Mouse (Mus musculus) kidney, postnatal 0 days (tissue): ENCODE data around the gene Cers6. TPM values are rescaled to one million over a fixed set of nuclear protein-coding genes. Genes with fewer than 3 reads are reported as not detected.

Experiments
- ATAC-seq: fragments of 200-750 bp; cut with Nextera tagmentation; replicated peaks from 2 replicates; pipeline ENCODE4 v1.8.0; 2017; ENCODE audit warnings: low read depth, moderate number of reproducible peaks, moderate TSS enrichment, moderate library complexity; ENCODE audit not compliant: low FRiP score
- DNase-seq: peaks from one replicate; pipeline ENCODE4 v3.0.0-alpha.2; 2016; ENCODE audit warnings: low spot score
- H3K27ac ChIP-seq: fragments of 300-500 bp; sonication (generic); 2 replicates; pipeline ENCODE4 v1.5.1; 2014; ENCODE audit warnings: mild to moderate bottlenecking
- H3K27me3 ChIP-seq: fragments of 300-500 bp; sonication (generic); 2 replicates; pipeline ENCODE4 v1.6.1; 2014; ENCODE audit warnings: low read length, mixed read lengths; ENCODE audit not compliant: insufficient read depth
- H3K36me3 ChIP-seq: fragments of 300-500 bp; sonication (generic); 2 replicates; pipeline ENCODE4 v1.6.1; 2014; ENCODE audit warnings: low read length, mixed read lengths; ENCODE audit not compliant: insufficient read depth
- H3K4me1 ChIP-seq: fragments of 300-500 bp; sonication (generic); replicated peaks from 2 replicates; pipeline ENCODE4 v1.6.1; 2014; ENCODE audit warnings: antibody characterized with exemption, low read length, mixed read lengths; ENCODE audit not compliant: insufficient read depth
- H3K4me2 ChIP-seq: fragments of 300-500 bp; sonication (generic); 2 replicates; pipeline ENCODE4 v1.6.1; 2014; ENCODE audit warnings: mild to moderate bottlenecking, low read length, moderate library complexity, mixed read lengths
- H3K4me3 ChIP-seq: fragments of 300-500 bp; sonication (generic); replicated peaks from 2 replicates; pipeline ENCODE4 v1.5.1; 2014; ENCODE audit warnings: low read depth, low read length
- H3K9ac ChIP-seq: fragments of 300-500 bp; sonication (generic); 2 replicates; pipeline ENCODE4 v1.6.1; 2014; ENCODE audit warnings: low read depth, low read length
- H3K9me3 ChIP-seq: fragments of 300-500 bp; sonication (generic); replicated peaks from 2 replicates; pipeline ENCODE4 v1.6.1; 2016; ENCODE audit warnings: low read length, inconsistent platforms, mixed read lengths
- CTCF ChIP-seq: IDR thresholded peaks from 2 replicates; pipeline ENCODE4 v1.5.1; 2016; ENCODE audit warnings: antibody characterized with exemption, low read depth, mild to moderate bottlenecking, moderate library complexity
- WGBS: fragments of 180-500 bp; shearing (Covaris S2); extraction: QIAGEN DNeasy Blood & Tissue Kit; methylation state at CpG from one replicate; pipeline ENCODE4 v1.1.7; 2014; 5-methylcytosine and 5-hydroxymethylcytosine counted together
- polyA plus RNA-seq: library from polyadenylated mRNA; unstranded; fragments of >200 nt; fragmentation: Nextera tagmentation; extraction: Ambion mirVana; gene quantifications from 2 replicates; pipeline ENCODE4 v1.2.1, GENCODE M21; 2015

Cers6 gene
- polyA plus RNA-seq, 1 experiment from 2014 or later = 18.3 TPM

GRCm38 (mm10) chr2:69128921-69129395 lies 267.7 kb downstream of the Cers6 start:
- H3K27ac ChIP-seq = peak overlapping the region; percentile 90

GRCm38 (mm10) chr2:69129425-69130210 lies 268.4 kb downstream of the Cers6 start:
- peak overlapping the region; percentile 90 for H3K27ac ChIP-seq
- H3K4me1 ChIP-seq = peaks cover 14% of the 10 kb centered on the region; the same call in 1 of the 2 replicates
- H3K9me3 ChIP-seq = no peaks in the 10 kb centered on the region
- DNase-seq (peak; percentile 78), ATAC-seq (peak; percentile 23; the same call in 1 of the 2 replicates)
- no peak for TF ChIP-seq CTCF
- WGBS = 28% methylated on average over 7 of the region's 7 CpGs
- H3K27me3 ChIP-seq = no peaks in the 10 kb centered on the region
- H3K36me3 ChIP-seq = no peaks in the 10 kb centered on the region
- no peak overlapping the region for H3K4me2 ChIP-seq
- no peak overlapping the region for H3K9ac ChIP-seq
- H3K4me3 ChIP-seq = no peak overlapping the region

More at GRCm38 (mm10) chr2:69128921-69129395, 267.7 kb downstream of the Cers6 start:
- peak; percentile 92 for DNase-seq
- Histone ChIP-seq H3K36me3 (no peaks in the 10 kb centered on the region), H3K27me3 (no peaks in the 10 kb centered on the region), H3K4me1 (peaks cover 14% of the 10 kb centered on the region; the same call in 1 of the 2 replicates), H3K4me3 (no peak overlapping the region), H3K9ac (no peak overlapping the region), H3K9me3 (no peaks in the 10 kb centered on the region), H3K4me2 (peak overlapping the region; percentile 34)
- 7% methylated on average over 10 of the region's 10 CpGs for WGBS
- peak; percentile 95 for ATAC-seq
- TF ChIP-seq CTCF = no peak

- no peak overlapping the region for H3K4me3 ChIP-seq
- no peak overlapping the region for H3K27ac ChIP-seq
- peaks cover 17% of the 10 kb centered on the region; the same call in 1 of the 2 replicates for H3K4me1 ChIP-seq
- WGBS = 87% methylated on average over 3 of the region's 3 CpGs
- DNase-seq (no peak), ATAC-seq (no peak)
- no peaks in the 10 kb centered on the region for H3K36me3 ChIP-seq
- H3K9me3 ChIP-seq = no peaks in the 10 kb centered on the region
- no peak for TF ChIP-seq CTCF
- H3K27me3 ChIP-seq = no peaks in the 10 kb centered on the region
- no peak overlapping the region for H3K9ac ChIP-seq
- H3K4me2 ChIP-seq = no peak overlapping the region
These were observed 270.8 kb downstream of the Cers6 start for GRCm38 (mm10) chr2:69132046-69132445.

- Histone ChIP-seq H3K27ac (no peak overlapping the region), H3K9me3 (no peaks in the 10 kb centered on the region), H3K4me3 (no peak overlapping the region), H3K27me3 (no peaks in the 10 kb centered on the region), H3K4me2 (no peak overlapping the region), H3K4me1 (peaks cover 17% of the 10 kb centered on the region; the same call in 1 of the 2 replicates), H3K36me3 (no peaks in the 10 kb centered on the region), H3K9ac (no peak overlapping the region)
- no peak for TF ChIP-seq CTCF
- DNase-seq (no peak), ATAC-seq (no peak)
- WGBS = 68% methylated on average over 5 of the region's 5 CpGs
These were observed 271.3 kb downstream of the Cers6 start for GRCm38 (mm10) chr2:69132488-69133040.

- no peaks in the 10 kb centered on the region for H3K9me3 ChIP-seq
- 68% methylated on average over 1 of the region's 1 CpGs for WGBS
- TF ChIP-seq CTCF = no peak
- no peak overlapping the region for H3K4me3 ChIP-seq
- no peaks in the 10 kb centered on the region for H3K27me3 ChIP-seq
- peaks cover 14% of the 10 kb centered on the region; the same call in 1 of the 2 replicates for H3K4me1 ChIP-seq
- no peak overlapping the region for H3K4me2 ChIP-seq
- DNase-seq (no peak), ATAC-seq (no peak)
- H3K27ac ChIP-seq = no peak overlapping the region
- no peaks in the 10 kb centered on the region for H3K36me3 ChIP-seq
- no peak overlapping the region for H3K9ac ChIP-seq
These were observed 272.9 kb downstream of the Cers6 start for GRCm38 (mm10) chr2:69134186-69134585.

GRCm38 (mm10) chr2:69134937-69135336 lies 273.7 kb downstream of the Cers6 start:
- no peak for DNase-seq
- H3K9ac ChIP-seq = no peak overlapping the region
- H3K27me3 ChIP-seq = no peaks in the 10 kb centered on the region
- WGBS = 46% methylated on average over 9 of the region's 9 CpGs
- H3K4me1 ChIP-seq = peaks cover 7% of the 10 kb centered on the region; the same call in 1 of the 2 replicates
- H3K4me2 ChIP-seq = no peak overlapping the region
- H3K27ac ChIP-seq = peak overlapping the region; percentile 11
- H3K36me3 ChIP-seq = no peaks in the 10 kb centered on the region
- no peak overlapping the region for H3K4me3 ChIP-seq
- no peak for TF ChIP-seq CTCF
- no peaks in the 10 kb centered on the region for H3K9me3 ChIP-seq
- ATAC-seq = no peak
